Mouse (Mus musculus): ENCODE data around the gene Pde9a. TPM values are rescaled to one million over a fixed set of nuclear protein-coding genes. Genes with fewer than 3 reads are reported as not detected.

The Pde9a gene
- polyA plus RNA-seq, 1 experiment = not detected

GRCm38 (mm10) chr17:31402713-31403112, 16.7 kb downstream of the Pde9a start:
- TF ChIP-seq CTCF (IDR thresholded peaks at IDR 0.05; ENCODE audit: insufficient read depth, low read depth, low read length) = no peak
- no peak for TF ChIP-seq POLR2A (IDR thresholded peaks at IDR 0.05; ENCODE audit: insufficient read depth, low read depth, low read length)
- Histone ChIP-seq H3K4me3 (ENCODE audit: insufficient read depth, low read depth, low read length) (no peak overlapping the region), H3K27ac (ENCODE audit: insufficient read depth, low read depth, low read length) (no peak overlapping the region), H3K4me1 (ENCODE audit: control insufficient read depth, insufficient read depth, low read length) (peaks cover 12% of the 10 kb centered on the region)
- WGBS = 52% methylated on average over 8 of the region's 8 CpGs

- no peak for TF ChIP-seq CTCF (IDR thresholded peaks at IDR 0.05; ENCODE audit: insufficient read depth, low read depth, low read length)
- TF ChIP-seq POLR2A (IDR thresholded peaks at IDR 0.05; ENCODE audit: insufficient read depth, low read depth, low read length) = no peak
- peaks cover 17% of the 10 kb centered on the region for H3K4me1 ChIP-seq (ENCODE audit: control insufficient read depth, insufficient read depth, low read length)
- H3K27ac ChIP-seq (ENCODE audit: insufficient read depth, low read depth, low read length) = no peak overlapping the region
- WGBS = 62% methylated on average over 6 of the region's 6 CpGs
- H3K4me3 ChIP-seq (ENCODE audit: insufficient read depth, low read depth, low read length) = no peak overlapping the region
Measured at GRCm38 (mm10) chr17:31405694-31406227, 19.8 kb downstream of the Pde9a start.

GRCm38 (mm10) chr17:31409741-31410350, 23.8 kb downstream of the Pde9a start:
- WGBS = 43% methylated on average over 10 of the region's 10 CpGs
- TF ChIP-seq POLR2A (IDR thresholded peaks at IDR 0.05; ENCODE audit: insufficient read depth, low read depth, low read length) (no peak), CTCF (IDR thresholded peaks at IDR 0.05; ENCODE audit: insufficient read depth, low read depth, low read length) (no peak)
- peaks cover 18% of the 10 kb centered on the region for H3K4me1 ChIP-seq (ENCODE audit: control insufficient read depth, insufficient read depth, low read length)
- no peak overlapping the region for H3K4me3 ChIP-seq (ENCODE audit: insufficient read depth, low read depth, low read length)
- H3K27ac ChIP-seq (ENCODE audit: insufficient read depth, low read depth, low read length) = no peak overlapping the region

GRCm38 (mm10) chr17:31415258-31415657, 29.2 kb downstream of the Pde9a start:
- Histone ChIP-seq H3K4me1 (ENCODE audit: control insufficient read depth, insufficient read depth, low read length) (peaks cover 16% of the 10 kb centered on the region), H3K27ac (ENCODE audit: insufficient read depth, low read depth, low read length) (no peak overlapping the region), H3K4me3 (ENCODE audit: insufficient read depth, low read depth, low read length) (no peak overlapping the region)
- 35% methylated on average over 9 of the region's 9 CpGs for WGBS
- no peak for TF ChIP-seq CTCF (IDR thresholded peaks at IDR 0.05; ENCODE audit: insufficient read depth, low read depth, low read length)
- TF ChIP-seq POLR2A (IDR thresholded peaks at IDR 0.05; ENCODE audit: insufficient read depth, low read depth, low read length) = no peak

GRCm38 (mm10) chr17:31418804-31419597, 33.0 kb downstream of the Pde9a start:
- TF ChIP-seq CTCF (IDR thresholded peaks at IDR 0.05; ENCODE audit: insufficient read depth, low read depth, low read length) (no peak), POLR2A (IDR thresholded peaks at IDR 0.05; ENCODE audit: insufficient read depth, low read depth, low read length) (no peak)
- peaks cover 7% of the 10 kb centered on the region for H3K4me1 ChIP-seq (ENCODE audit: control insufficient read depth, insufficient read depth, low read length)
- 89% methylated on average over 17 of the region's 17 CpGs for WGBS

GRCm38 (mm10) chr17:31419598-31419950, 33.6 kb downstream of the Pde9a start:
- Histone ChIP-seq H3K4me1 (ENCODE audit: control insufficient read depth, insufficient read depth, low read length) (peaks cover 11% of the 10 kb centered on the region), H3K27ac (ENCODE audit: insufficient read depth, low read depth, low read length) (no peak overlapping the region), H3K4me3 (ENCODE audit: insufficient read depth, low read depth, low read length) (no peak overlapping the region)
- TF ChIP-seq CTCF (IDR thresholded peaks at IDR 0.05; ENCODE audit: insufficient read depth, low read depth, low read length) = no peak
- no peak for TF ChIP-seq POLR2A (IDR thresholded peaks at IDR 0.05; ENCODE audit: insufficient read depth, low read depth, low read length)
- 55% methylated on average over 2 of the region's 2 CpGs for WGBS

More at GRCm38 (mm10) chr17:31418804-31419597, 33.0 kb downstream of the Pde9a start:
- Histone ChIP-seq H3K4me3 (ENCODE audit: insufficient read depth, low read depth, low read length) (no peak overlapping the region), H3K27ac (ENCODE audit: insufficient read depth, low read depth, low read length) (no peak overlapping the region)

- no peak for TF ChIP-seq POLR2A (IDR thresholded peaks at IDR 0.05; ENCODE audit: insufficient read depth, low read depth, low read length)
- TF ChIP-seq CTCF (IDR thresholded peaks at IDR 0.05; ENCODE audit: insufficient read depth, low read depth, low read length) = no peak
- WGBS = 67% methylated on average over 3 of the region's 3 CpGs
- no peak overlapping the region for H3K4me3 ChIP-seq (ENCODE audit: insufficient read depth, low read depth, low read length)
- no peak overlapping the region for H3K27ac ChIP-seq (ENCODE audit: insufficient read depth, low read depth, low read length)
- H3K4me1 ChIP-seq (ENCODE audit: control insufficient read depth, insufficient read depth, low read length) = peaks cover 15% of the 10 kb centered on the region
Measured at GRCm38 (mm10) chr17:31419995-31420394, 34.0 kb downstream of the Pde9a start.

GRCm38 (mm10) chr17:31420658-31421057, 34.6 kb downstream of the Pde9a start:
- 92% methylated on average over 16 of the region's 16 CpGs for WGBS
- no peak overlapping the region for H3K4me3 ChIP-seq (ENCODE audit: insufficient read depth, low read depth, low read length)
- H3K4me1 ChIP-seq (ENCODE audit: control insufficient read depth, insufficient read depth, low read length) = peaks cover 11% of the 10 kb centered on the region
- TF ChIP-seq POLR2A (IDR thresholded peaks at IDR 0.05; ENCODE audit: insufficient read depth, low read depth, low read length) = no peak
- TF ChIP-seq CTCF (IDR thresholded peaks at IDR 0.05; ENCODE audit: insufficient read depth, low read depth, low read length) = no peak
- H3K27ac ChIP-seq (ENCODE audit: insufficient read depth, low read depth, low read length) = no peak overlapping the region

- Histone ChIP-seq H3K4me3 (ENCODE audit: insufficient read depth, low read depth, low read length) (no peak overlapping the region), H3K4me1 (ENCODE audit: control insufficient read depth, insufficient read depth, low read length) (peaks cover 22% of the 10 kb centered on the region), H3K27ac (ENCODE audit: insufficient read depth, low read depth, low read length) (no peak overlapping the region)
- 100% methylated on average over 1 of the region's 1 CpGs for WGBS
- TF ChIP-seq CTCF (IDR thresholded peaks at IDR 0.05; ENCODE audit: insufficient read depth, low read depth, low read length) (no peak), POLR2A (IDR thresholded peaks at IDR 0.05; ENCODE audit: insufficient read depth, low read depth, low read length) (no peak)
Measured at GRCm38 (mm10) chr17:31422381-31422780, 36.4 kb downstream of the Pde9a start.
